Mouse (Mus musculus): ENCODE results near the gene Prl8a6.

Prl8a6 gene

DNA sequence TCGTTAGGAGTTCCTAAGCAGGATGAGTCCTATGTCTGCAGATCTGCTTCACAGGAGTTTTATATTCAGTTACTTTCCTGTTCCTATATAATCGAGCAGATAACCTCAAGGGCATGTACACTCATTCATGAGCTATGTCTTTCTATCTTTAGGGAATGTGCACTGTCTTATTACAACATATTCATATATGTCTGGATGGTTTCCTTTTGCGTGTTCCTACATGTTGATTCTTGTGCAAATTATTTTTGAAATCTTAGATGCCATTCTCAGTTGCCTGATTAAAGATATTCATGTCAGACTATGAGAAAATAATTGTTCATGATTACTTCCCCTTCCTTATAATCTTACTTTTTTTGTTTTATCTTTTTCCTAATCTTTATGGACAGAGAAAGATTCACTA is at the start of gene Prl8a6:
TSS of gene Prl8a6 (minus strand) at position 101 of the 400 bp plus-strand sequence.
- no peak for DNase-seq (ENCODE audit: low spot score)

DNA sequence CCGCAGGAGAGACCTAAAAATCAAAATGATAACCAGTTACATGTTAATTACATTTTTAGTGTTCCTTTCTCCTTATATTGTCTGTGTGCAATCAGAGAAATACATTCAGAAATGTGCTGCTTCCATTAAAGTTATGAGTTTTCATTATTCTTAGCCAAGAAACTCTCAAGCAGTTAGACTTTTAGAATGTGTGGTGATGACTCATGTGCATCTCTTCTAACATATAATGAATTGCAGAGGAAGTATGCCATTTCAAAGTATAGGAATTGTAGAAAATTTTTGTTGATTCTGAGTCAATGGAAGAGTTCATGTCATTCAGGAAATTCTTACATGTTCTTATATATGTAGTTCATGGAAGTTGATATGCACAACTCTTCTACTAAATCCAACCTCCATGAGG is 5.3 kb downstream of the Prl8a6 start:
- DNase-seq (ENCODE audit: low spot score): no peak

DNA sequence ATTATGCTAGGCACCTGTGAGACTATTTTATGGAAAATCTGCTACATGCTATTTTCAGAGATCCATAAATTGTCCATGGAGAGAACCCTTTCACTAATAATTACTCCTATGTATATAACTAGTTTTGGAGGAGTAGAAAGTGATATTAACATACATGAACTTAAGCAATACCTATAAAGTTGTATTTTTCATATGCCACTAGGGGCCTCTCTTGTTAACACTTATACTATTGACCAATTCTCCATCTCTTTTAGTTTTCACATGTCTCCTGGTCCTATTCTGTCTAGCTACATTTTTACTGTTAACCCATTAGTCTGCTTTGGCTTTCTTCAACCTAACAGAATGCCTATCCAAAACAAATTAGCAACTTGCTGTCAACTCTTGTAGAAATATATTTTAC is 24.8 kb downstream of the Prl8a6 start:
- no peak for DNase-seq (ENCODE audit: low spot score)

DNA sequence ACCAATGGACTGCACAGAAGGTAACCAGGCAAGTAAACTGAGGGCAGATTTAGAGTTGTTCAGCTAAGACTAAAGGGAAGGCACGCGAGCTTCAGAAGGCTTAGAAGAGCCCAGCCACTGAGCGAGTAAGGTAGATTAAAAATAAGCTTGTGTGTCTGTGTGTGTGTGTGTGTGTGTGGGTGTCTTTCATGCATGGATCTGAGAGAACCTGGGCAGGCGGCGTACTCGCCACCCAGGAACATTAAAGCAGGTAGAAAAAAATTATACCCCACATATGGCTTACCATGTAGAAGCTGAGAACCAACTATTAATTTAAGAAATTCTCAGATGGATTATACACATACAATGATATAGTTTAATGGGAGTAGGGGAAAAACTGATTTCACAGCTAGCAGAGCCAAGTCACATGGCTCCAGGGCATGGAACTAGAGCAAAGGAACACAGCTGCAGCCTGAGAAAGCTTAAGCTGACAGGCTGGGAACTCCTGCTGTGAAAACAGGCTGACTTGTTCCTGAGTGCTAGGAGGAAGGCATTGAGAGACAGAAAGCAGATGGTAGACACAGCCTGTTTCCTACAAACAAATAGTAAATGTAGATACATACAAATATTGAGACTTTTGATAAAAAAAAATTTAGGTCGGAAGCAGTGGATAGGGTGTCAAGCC is 39.3 kb downstream of the Prl8a6 start:
- peak; percentile 70 for DNase-seq (ENCODE audit: low spot score)

DNA sequence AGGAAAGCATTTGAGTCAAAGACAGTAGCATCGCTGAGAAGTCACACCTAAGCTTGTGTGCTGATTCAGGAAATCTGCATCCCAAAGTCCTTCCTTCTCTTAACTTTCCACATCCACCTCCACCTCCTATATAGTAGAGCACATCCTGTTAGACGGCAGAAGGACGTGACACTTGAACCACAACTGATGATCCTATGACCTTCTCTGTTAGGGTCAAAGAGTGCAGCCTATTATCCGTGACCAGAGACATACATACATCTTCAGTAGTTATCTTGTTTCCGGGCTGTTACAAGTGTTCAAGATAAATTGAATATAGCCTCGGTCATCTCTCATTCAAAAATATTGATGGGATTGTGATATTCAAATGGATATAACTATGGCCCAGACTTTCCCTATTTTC is 47.7 kb downstream of the Prl8a6 start, which contains the start of gene Prl2b1:
TSS of gene Prl2b1 (minus strand) at position 101 of the 400 bp plus-strand sequence.
- no peak for DNase-seq (ENCODE audit: low spot score)

Measured in retina, embryonic 14.5 days (tissue).